Mouse (Mus musculus): Measurements from ENCODE around the gene Ahdc1. TPM values are rescaled to one million over a fixed set of nuclear protein-coding genes. Genes with fewer than 3 reads are reported as not detected.

Gene Ahdc1
- total RNA-seq, 2 experiments from 2014 or later, result 36.3 to 38.5 TPM

GRCm38 (mm10) chr4:133017597-133018262, 6.7 kb downstream of the Ahdc1 start:
- no peak for DNase-seq

DNA sequence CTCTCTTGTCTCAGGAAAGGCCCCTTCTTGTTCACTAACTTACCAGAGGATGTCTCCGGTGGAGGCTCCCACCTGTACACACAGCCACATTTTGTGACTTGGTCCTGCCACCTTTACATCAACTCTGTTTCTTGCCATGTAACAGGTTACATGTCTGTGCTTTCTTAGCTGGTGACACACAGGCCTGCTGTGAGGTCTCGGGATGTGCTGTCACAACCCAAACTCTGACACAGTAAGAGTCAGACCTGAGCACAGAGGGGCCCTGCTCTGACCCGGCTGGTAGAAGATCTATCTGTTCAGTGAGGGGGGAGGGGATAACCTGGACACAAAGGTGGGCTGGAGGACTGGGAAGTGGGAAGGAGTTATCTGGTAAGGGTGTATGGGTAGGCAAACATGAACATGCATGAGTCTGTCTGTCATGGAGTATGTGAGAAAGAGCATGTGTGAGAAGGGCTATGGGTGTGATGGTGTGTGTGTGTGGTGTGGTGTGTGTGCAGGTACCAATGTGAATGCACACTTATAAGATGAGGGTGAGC, 7.3 kb downstream of the Ahdc1 start:
- DNase-seq, result peak in 1 of 2 experiments; percentile 29

- no peak for DNase-seq
Observed at GRCm38 (mm10) chr4:133020721-133021120, 9.7 kb downstream of the Ahdc1 start.

DNA sequence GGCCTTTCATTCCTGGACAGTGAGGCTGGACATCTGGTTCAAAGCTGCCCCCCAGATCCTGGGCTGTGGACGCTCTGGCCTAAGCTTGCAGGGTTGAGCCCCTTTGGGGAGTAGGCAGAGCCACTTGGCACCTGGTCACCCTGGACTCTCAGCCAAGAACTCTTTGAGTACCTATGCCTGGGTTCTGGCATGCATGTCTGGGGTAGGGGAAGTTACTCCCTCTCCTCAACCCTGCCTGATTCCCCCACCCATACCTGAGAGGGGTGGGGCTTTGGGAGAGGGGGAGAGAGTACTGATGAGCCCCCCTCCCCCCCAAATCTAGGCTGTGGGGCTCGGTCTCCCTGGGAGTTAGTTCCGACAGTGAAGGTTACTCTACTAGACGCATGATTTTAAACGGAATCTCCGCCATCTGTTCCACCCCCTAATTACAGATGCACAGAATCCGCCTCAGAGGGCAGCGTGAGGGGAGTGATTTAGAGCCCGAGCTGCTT, 10.2 kb downstream of the Ahdc1 start:
- DNase-seq, result peak; percentile 53 to 54

DNA sequence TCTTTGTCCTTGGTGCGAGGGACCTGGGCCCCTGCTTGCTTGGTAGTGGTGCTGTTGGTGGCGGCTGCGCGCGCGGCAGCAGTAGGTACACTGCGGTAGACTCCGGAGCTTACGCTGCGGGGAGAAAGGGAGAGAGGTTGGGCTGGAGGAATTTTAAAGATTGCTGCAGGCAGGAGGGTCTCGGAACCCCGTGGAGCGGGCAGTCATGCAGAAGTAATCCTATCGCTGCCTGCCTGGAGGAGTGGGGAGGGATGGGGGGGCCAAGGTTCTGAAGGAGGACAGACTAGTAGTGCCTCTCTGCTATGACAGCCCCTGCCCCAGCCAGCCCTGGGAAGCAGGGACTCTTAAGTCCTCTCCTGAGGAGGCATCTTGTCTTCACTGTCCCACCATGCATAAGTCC, 11.2 kb downstream of the Ahdc1 start:
- no peak for DNase-seq

DNA sequence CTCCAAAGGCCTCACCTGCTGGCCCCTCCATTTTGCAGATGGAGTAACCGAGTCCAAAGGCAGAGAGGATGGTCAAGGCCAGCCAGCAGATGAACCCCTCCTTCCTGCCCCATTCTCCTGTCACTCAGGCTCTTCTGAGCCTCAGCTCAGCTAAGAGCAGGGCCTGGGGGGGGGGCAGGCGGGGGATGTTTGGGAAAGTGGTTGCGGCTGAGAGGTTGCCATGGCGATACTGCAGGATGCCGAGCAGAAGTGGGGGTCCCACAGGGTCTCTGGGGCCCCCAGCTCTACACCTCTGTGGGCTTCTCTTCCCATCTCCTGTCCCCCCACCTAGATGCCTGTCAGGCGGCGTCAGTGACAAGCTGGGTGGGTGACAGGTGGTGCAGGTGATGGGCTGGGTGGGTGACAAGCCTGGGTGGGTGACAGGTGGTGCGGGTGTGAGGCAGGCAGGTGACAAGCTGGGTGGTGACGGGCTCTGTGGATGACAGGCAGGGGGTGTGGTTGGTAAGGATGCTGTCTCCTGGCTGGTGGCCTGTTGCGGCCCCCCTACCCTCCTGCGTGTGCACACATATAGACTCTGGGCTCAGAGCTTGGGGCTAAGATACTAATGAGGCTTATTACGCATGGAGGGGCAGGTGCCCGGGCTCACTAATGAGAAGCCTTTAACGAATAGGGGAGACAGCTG, 12.0 kb downstream of the Ahdc1 start:
- DNase-seq, result no peak

- peak in 1 of 2 experiments; percentile 22 for DNase-seq
Observed at GRCm38 (mm10) chr4:133023636-133024035, 12.6 kb downstream of the Ahdc1 start.

DNA sequence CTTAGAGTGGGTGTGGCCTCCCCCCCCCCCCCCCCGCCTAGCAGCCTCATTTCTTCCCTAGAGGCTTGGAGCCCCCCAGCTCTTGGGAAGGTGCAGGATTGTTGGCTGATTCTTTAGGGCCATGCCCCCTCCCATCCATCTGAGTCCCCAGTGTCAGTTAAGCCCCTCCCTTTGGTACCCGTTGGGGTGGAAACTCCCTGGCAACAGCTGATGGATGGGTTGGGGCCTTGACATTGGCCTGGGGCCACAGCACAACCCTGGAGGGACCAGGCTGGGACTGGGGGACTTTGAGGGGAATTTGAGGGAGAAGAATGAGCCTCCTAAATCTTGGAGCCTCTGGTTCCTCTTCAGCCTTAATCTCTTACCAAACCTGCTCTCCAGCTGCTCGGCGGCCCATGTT, 13.3 kb downstream of the Ahdc1 start:
- DNase-seq, result peak in 1 of 2 experiments; percentile 22

DNA sequence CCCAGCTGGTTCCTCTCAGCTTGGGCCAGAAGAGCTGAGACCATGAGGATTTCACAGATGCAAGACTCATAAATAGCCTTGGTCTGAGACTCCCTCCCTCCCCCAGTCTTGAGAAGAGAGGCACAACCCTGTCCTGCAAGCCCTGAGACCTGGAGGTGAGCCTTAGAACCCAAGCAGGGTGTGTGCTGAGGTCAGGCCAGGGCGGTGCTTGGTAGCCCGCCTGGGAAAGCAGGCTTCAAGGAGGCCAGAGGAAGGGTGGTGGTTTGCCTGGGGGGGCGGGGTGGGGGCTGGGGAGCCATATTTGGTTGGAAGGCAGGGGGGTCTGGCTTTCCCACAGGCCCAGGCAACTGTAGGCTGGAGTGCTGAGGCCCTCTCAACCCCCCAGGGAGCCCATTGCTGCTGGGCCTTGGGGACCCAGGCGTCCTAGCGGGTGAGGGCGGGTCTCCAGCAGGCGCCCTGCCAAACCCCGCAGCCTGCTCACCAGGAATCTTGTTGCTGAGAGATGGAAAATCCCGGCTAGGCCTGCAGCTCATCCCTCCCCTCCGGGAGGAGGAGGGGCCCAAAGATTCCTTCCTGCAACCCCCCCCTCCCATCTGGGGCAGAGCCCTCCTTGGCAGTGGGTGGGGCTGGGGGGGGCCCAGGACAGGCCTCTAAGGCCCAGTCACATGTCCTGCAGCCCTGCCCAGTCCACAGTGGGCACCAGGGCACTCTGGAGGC, 14.1 kb downstream of the Ahdc1 start:
- peak; percentile 71 to 84 for DNase-seq

GRCm38 (mm10) chr4:133026272-133026671, 15.2 kb downstream of the Ahdc1 start:
- no peak for DNase-seq

DNA sequence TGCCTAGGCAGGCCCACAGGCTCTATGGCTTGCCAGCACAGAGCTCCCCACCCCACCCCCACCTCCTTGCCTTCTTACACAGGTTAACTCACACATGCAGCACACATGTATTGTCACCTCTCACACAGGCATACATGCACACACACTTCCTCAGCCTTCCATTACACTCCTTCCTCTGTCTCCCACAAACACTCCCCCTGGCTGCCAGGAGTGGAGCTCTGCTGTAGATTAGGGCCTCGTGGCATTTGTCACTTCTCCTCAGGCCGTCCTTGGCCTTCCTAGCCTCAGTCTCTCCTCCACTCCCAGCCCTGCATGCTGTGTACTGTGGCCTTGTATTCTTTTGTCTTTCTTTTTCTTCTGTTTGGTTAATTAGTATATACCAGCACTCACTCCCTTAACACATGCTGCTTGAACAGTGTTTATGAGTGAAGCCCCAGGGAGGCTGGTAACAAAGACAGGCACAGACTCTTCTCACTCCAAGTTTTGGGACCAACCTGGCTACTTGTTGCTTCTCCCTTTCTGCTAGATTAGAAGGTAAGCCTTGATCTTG, 15.8 kb downstream of the Ahdc1 start:
- no peak for DNase-seq

GRCm38 (mm10) chr4:133027721-133028120, 16.7 kb downstream of the Ahdc1 start:
- no peak for DNase-seq

- DNase-seq, result no peak
Observed at GRCm38 (mm10) chr4:133028193-133028592, 17.1 kb downstream of the Ahdc1 start.

- DNase-seq, result no peak
Observed at GRCm38 (mm10) chr4:133028875-133029274, 17.8 kb downstream of the Ahdc1 start.

GRCm38 (mm10) chr4:133032410-133033095, 21.5 kb downstream of the Ahdc1 start:
- no peak for DNase-seq

GRCm38 (mm10) chr4:133034478-133034877, 23.4 kb downstream of the Ahdc1 start:
- no peak for DNase-seq

DNA sequence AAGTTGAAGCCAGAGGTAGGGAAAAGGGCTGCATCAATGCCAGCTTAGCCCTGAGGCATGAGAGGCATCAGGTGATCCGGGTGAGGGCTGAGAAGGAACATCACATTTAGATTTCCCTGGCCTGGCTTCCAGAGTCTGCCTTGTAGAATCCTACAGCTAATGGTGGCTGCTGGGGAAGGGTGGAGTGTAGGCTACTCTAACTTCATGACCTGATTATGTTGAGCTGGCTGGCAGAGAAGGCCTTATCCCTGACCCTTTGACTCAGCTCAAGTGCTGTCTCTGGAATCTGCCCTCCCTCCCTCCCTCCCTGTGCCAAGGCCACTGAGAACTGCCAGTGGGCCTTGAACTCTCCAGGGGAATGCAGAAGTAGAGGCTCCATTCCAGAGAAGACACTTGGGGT, 24.4 kb downstream of the Ahdc1 start:
- DNase-seq, result peak in 1 of 2 experiments; percentile 54

DNA sequence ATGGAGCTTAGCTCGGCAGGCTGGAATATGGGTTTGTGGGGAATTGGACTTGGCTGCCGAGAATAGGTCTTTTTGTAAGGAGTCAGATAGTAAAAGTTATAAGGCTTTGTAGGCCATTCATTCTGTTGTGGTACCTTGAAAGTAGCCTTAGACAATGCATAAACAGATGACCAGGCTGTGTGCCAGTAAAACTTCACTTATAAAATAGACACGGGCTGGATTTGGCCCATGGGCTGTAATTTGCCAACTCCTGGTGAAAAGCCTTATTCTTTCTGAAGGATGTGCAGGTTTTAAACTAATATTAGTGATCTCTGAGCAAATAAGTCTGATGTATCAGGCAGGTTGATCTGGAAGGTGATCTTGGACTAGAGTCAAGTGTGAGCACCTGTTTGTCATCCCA, 24.9 kb downstream of the Ahdc1 start:
- no peak for DNase-seq

GRCm38 (mm10) chr4:133037293-133037692, 26.2 kb downstream of the Ahdc1 start:
- DNase-seq, result peak in 1 of 2 experiments; percentile 58

- DNase-seq, result no peak
Observed at GRCm38 (mm10) chr4:133037798-133038197, 26.7 kb downstream of the Ahdc1 start.

GRCm38 (mm10) chr4:133038521-133039115, 27.6 kb downstream of the Ahdc1 start:
- peak; percentile 80 to 81 for DNase-seq

Measured in heart, adult 18-20 months (tissue).